Comparison of ENCODE assay signal across 38 mouse cellular contexts in genomic region chr7:52055831-52056230, GRCm38 (mm10). TPM values are rescaled to one million over a fixed set of nuclear protein-coding genes. Genes with fewer than 3 reads are reported as not detected.
DNase-seq lines count a peak whose midpoint lies in the region; ATAC-seq lines count a peak whose summit lies in the region.
"Had no signal": no experiment of that assay in that cellular context is flagged by ENCODE, and none has a peak within 500 bp of the region (broad histone marks: within the 10 kb centered on the region; RNA-seq: fewer than 3 reads in every experiment).

No protein-coding gene starts in this region.

- 0 out of 2 replicates have a peak, but pooled peaks cover 4% of the 10 kb centered on the region for H3K4me1 ChIP-seq in hindbrain, embryonic 13.5 days (replicated peaks)
- no peaks in the 10 kb centered on the region for H3K4me1 ChIP-seq in hindbrain, embryonic 11.5 days (replicated peaks; ENCODE audit: control insufficient read depth, insufficient read depth, low read length)
- H3K4me1 ChIP-seq: midbrain, embryonic 12.5 days; neural tube, embryonic 15.5 days; stomach, embryonic 15.5 days had no signal

- no peak overlapping the region for H3K9ac ChIP-seq in hindbrain, embryonic 13.5 days
- H3K9ac ChIP-seq in hindbrain, embryonic 11.5 days (ENCODE audit: low read depth, low read length) = no peak overlapping the region
- H3K9ac ChIP-seq: hindbrain, embryonic 14.5 days; midbrain, embryonic 12.5 days; neural tube, embryonic 15.5 days; stomach, embryonic 15.5 days had no signal

- WGBS in hindbrain, embryonic 13.5 days = 57% methylated on average over 2 of the region's 2 CpGs
- 74% methylated on average over 2 of the region's 2 CpGs for WGBS in hindbrain, embryonic 11.5 days

- H3K9me3 ChIP-seq in hindbrain, embryonic 13.5 days = no peaks in the 10 kb centered on the region
- no peaks in the 10 kb centered on the region for H3K9me3 ChIP-seq in hindbrain, embryonic 11.5 days (ENCODE audit: control insufficient read depth, low read length)
- H3K9me3 ChIP-seq: midbrain, embryonic 12.5 days; neural tube, embryonic 15.5 days; stomach, embryonic 15.5 days had no signal

- H3K36me3 ChIP-seq in hindbrain, embryonic 13.5 days = no peaks in the 10 kb centered on the region
- H3K36me3 ChIP-seq in hindbrain, embryonic 11.5 days (ENCODE audit: control insufficient read depth, insufficient read depth, low read length) = no peaks in the 10 kb centered on the region
- H3K36me3 ChIP-seq: midbrain, embryonic 12.5 days; neural tube, embryonic 15.5 days; stomach, embryonic 15.5 days had no signal

- H3K4me2 ChIP-seq in hindbrain, embryonic 13.5 days = no peak overlapping the region
- H3K4me2 ChIP-seq in hindbrain, embryonic 11.5 days (replicated peaks; ENCODE audit: low read depth, low read length) = no peak overlapping the region
- H3K4me2 ChIP-seq: heart, embryonic 11.5 days; hindbrain, embryonic 14.5 days; midbrain, embryonic 12.5 days; neural tube, embryonic 15.5 days; stomach, embryonic 15.5 days had no signal

- no peak for ATAC-seq in hindbrain, embryonic 13.5 days (ENCODE audit: low FRiP score)
- ATAC-seq in hindbrain, embryonic 11.5 days (ENCODE audit: low FRiP score) = no peak
- ATAC-seq: activated CD4-positive, CD25-positive, alpha-beta regulatory T cell, adult 4 months; intestine, postnatal 0 days had no signal

- peak overlapping the region; percentile 48; the same call in 1 of the 2 replicates for H3K27ac ChIP-seq in hindbrain, embryonic 13.5 days
- H3K27ac ChIP-seq in hindbrain, embryonic 11.5 days (ENCODE audit: low read depth, low read length) = no peak overlapping the region
- H3K27ac ChIP-seq: gastrocnemius, adult 2 months; hindbrain, embryonic 14.5 days; midbrain, embryonic 12.5 days; neural tube, embryonic 15.5 days; stomach, embryonic 15.5 days had no signal

- no peaks in the 10 kb centered on the region for H3K27me3 ChIP-seq in hindbrain, embryonic 13.5 days
- no peaks in the 10 kb centered on the region for H3K27me3 ChIP-seq in hindbrain, embryonic 11.5 days (ENCODE audit: control insufficient read depth, insufficient read depth, low read length)
- H3K27me3 ChIP-seq: CH12.LX; midbrain, embryonic 12.5 days; neural tube, embryonic 15.5 days; stomach, embryonic 15.5 days had no signal

- H3K4me3 ChIP-seq in hindbrain, embryonic 13.5 days = no peak overlapping the region
- no peak overlapping the region for H3K4me3 ChIP-seq in hindbrain, embryonic 11.5 days (ENCODE audit: low read depth, low read length)
- H3K4me3 ChIP-seq: gastrocnemius, adult 2 months; midbrain, embryonic 12.5 days; neural tube, embryonic 15.5 days; stomach, embryonic 15.5 days had no signal

- DNase-seq in adrenal gland, adult 2 months = peak; percentile 2
- DNase-seq in adrenal gland, postnatal 10 days = no peak
- DNase-seq in hindbrain, embryonic 11.5 days (ENCODE audit: low spot score) = no peak
- DNase-seq in kidney, postnatal 14 days = peak; percentile 17
- DNase-seq in kidney, postnatal 4 days = no peak
- peak; percentile 10 for DNase-seq in lung, postnatal 10 days
- DNase-seq in lung, adult 18-20 months = no peak
- DNase-seq: adrenal gland, adult 8-10 months; cerebellum, adult 11 months; cerebellum, adult 9-10 months; cerebellum, postnatal 36 days; gastrocnemius, adult 2 months; gastrocnemius, postnatal 36 days; heart, adult 18-20 months; heart, postnatal 36 days; liver; right cerebral cortex, postnatal 14 days had no signal

RNA-seq across cellular contexts. Expression of gene 1700015G11Rik, which starts 40.3 kb away (rescaled TPM):
- total RNA-seq in adrenal gland, adult 2 months (2021) = not detected
- polyA plus RNA-seq in adrenal gland, adult 2 months (2012; rRNA removed) = not detected in 2 replicates
- total RNA-seq in adrenal gland, postnatal 10 days (2021) = not detected
- not detected in 2 replicates for polyA plus RNA-seq in hindbrain, embryonic 13.5 days (2015; fragmentation: Nextera tagmentation; extraction: Ambion mirVana)
- not detected in 2 replicates for polyA plus RNA-seq in hindbrain, embryonic 11.5 days (2014; fragmentation: Nextera tagmentation; extraction: Ambion mirVana)
- total RNA-seq: adrenal gland, adult 8-10 months; CH12.LX; ES-E14; gastrocnemius, adult 2 months; gastrocnemius, postnatal 36 days; heart, adult 18-20 months; heart, postnatal 36 days; layer of hippocampus, adult 18-20 months; layer of hippocampus, postnatal 10 days; left cerebral cortex, adult 18-20 months; left cerebral cortex, postnatal 14 days; megakaryocyte, adult 5-6 weeks had no signal
- polyA plus RNA-seq: activated CD4-positive, CD25-positive, alpha-beta regulatory T cell, adult 4 months; C2C12; embryonic facial prominence, embryonic 11.5 days; heart, embryonic 11.5 days; heart, embryonic 16.5 days; hindbrain, embryonic 14.5 days; intestine, postnatal 0 days; limb, embryonic 11.5 days; liver, embryonic 16.5 days; midbrain, embryonic 12.5 days; neural tube, embryonic 15.5 days; small intestine, adult 2 months; stomach, embryonic 15.5 days had no signal

RNA-seq across cellular contexts. Expression of gene Svip, which starts 50.0 kb away (rescaled TPM):
- total RNA-seq in adrenal gland, adult 2 months (2021) = 10 to 100 TPM; 23.0 to 26.7 TPM
- polyA plus RNA-seq in adrenal gland, adult 2 months (2012; rRNA removed) = 2.9 and 3.1 TPM in 2 replicates
- total RNA-seq in adrenal gland, postnatal 10 days (2021) = 10 to 100 TPM; 11.4 to 13.0 TPM
- polyA plus RNA-seq in hindbrain, embryonic 13.5 days (2015; fragmentation: Nextera tagmentation; extraction: Ambion mirVana) = 21.4 and 22.5 TPM in 2 replicates
- 18.1 and 20.0 TPM in 2 replicates for polyA plus RNA-seq in hindbrain, embryonic 11.5 days (2014; fragmentation: Nextera tagmentation; extraction: Ambion mirVana)
- total RNA-seq: CH12.LX had no signal

Comparison
In these comparisons a context has a peak if more than half of its experiments do, and no peak if none do; other contexts are left out.
1. DNase-seq: peak in adrenal gland, adult 2 months (single experiment), kidney, postnatal 14 days (single experiment) and lung, postnatal 10 days (single experiment); none in adrenal gland, postnatal 10 days (single experiment), hindbrain, embryonic 11.5 days (single experiment), kidney, postnatal 4 days (0 of 2) and lung, adult 18-20 months (0 of 2).